Mouse (Mus musculus) neural tube, embryonic 14.5 days (tissue): Measurements from ENCODE around the gene Nxnl1. TPM values are rescaled to one million over a fixed set of nuclear protein-coding genes. Genes with fewer than 3 reads are reported as not detected.
A peak's percentile ranks its signal among the peaks of the same experiment; 100 is the strongest.
"Not testable (repeated sequence)": the region's sequence is repeated elsewhere in the genome, so short reads cannot be mapped to it uniquely, and the experiment has no call there.

Experiments
- ATAC-seq: fragments of 200-750 bp; cut with Nextera tagmentation; 2 replicates; pipeline ENCODE4 v1.8.0; 2017; ENCODE audit warnings: low read depth, mild to moderate bottlenecking, moderate TSS enrichment, moderate library complexity
- H3K27ac ChIP-seq: fragments of 300-500 bp; sonication (generic); 2 replicates; pipeline ENCODE4 v1.5.1; 2014; ENCODE audit warnings: low read depth, mild to moderate bottlenecking, control low read depth, low read length, moderate library complexity, mixed read lengths
- H3K27me3 ChIP-seq: fragments of 300-500 bp; sonication (generic); 2 replicates; pipeline ENCODE4 v1.6.1; 2014; ENCODE audit warnings: low read length; ENCODE audit not compliant: control insufficient read depth, insufficient read depth
- H3K36me3 ChIP-seq: fragments of 300-500 bp; sonication (generic); 2 replicates; pipeline ENCODE4 v1.6.1; 2014; ENCODE audit warnings: low read length, mixed read lengths; ENCODE audit not compliant: control insufficient read depth, insufficient read depth
- H3K4me1 ChIP-seq: fragments of 300-500 bp; sonication (generic); 2 replicates; pipeline ENCODE4 v1.6.1; 2014; ENCODE audit warnings: low read length; ENCODE audit not compliant: control insufficient read depth, insufficient read depth
- H3K4me2 ChIP-seq: fragments of 300-500 bp; sonication (generic); 2 replicates; pipeline ENCODE4 v1.6.1; 2014; ENCODE audit warnings: mild to moderate bottlenecking, low read depth, low read length, control low read depth
- H3K4me3 ChIP-seq: fragments of 300-500 bp; sonication (generic); 2 replicates; pipeline ENCODE4 v1.5.1; 2014; ENCODE audit warnings: low read depth, low read length, control low read depth, mixed read lengths
- H3K9ac ChIP-seq: fragments of 300-500 bp; sonication (generic); replicated peaks from 2 replicates; pipeline ENCODE4 v1.6.1; 2014; ENCODE audit warnings: low read depth, mild to moderate bottlenecking, control low read depth, low read length, mixed read lengths
- H3K9me3 ChIP-seq: fragments of 300-500 bp; sonication (generic); 2 replicates; pipeline ENCODE4 v1.6.1; 2016; ENCODE audit warnings: low read length; ENCODE audit not compliant: control insufficient read depth
- WGBS: fragments of 180-500 bp; shearing (Covaris S2); extraction: QIAGEN DNeasy Blood & Tissue Kit; methylation state at CpG from one replicate; pipeline ENCODE4 v1.1.7; 2014; 5-methylcytosine and 5-hydroxymethylcytosine counted together
- polyA plus RNA-seq: library from polyadenylated mRNA; unstranded; fragments of >200 nt; fragmentation: Nextera tagmentation; extraction: Ambion mirVana; gene quantifications from 2 replicates; pipeline ENCODE4 v1.2.1, GENCODE M21; 2014

Gene Nxnl1
- polyA plus RNA-seq, 1 experiment from 2014 or later, result not detected

DNA sequence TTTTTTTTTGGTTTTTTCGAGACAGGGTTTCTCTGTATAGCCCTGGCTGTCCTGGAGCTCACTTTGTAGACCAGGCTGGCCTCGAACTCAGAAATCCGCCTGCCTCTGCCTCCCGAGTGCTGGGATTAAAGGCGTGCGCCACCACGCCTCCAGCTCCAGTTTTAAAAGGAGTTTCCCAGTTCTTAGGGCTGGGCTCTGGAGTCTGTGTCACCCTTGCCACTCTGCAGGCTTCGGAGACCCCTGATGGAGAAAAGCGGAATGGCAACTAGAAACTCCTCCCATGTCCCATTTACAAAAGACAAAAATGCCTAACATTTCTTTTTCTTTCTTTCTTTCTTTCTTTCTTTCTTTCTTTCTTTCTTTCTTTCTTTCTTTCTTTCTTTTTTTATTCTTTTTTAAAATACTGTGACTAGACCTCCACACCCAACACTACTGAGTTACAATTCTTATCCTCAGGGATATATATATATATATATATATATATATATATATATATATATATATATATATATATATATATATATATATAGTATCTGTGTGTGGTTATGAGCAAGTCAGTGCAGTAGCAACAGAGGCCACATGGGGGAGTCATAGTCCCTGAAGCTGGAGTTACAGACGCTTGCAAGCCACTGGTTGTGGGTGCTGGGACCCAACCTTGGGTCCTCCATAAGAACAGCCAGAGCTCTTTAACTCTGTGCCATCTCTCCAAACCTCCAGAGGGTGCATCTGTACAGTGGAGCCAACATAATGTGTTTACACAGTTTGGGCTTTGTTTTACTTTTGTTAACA, 47.2 kb downstream of the Nxnl1 start:
- H3K9me3 ChIP-seq, H3K4me1 ChIP-seq, H3K4me2 ChIP-seq, H3K9ac ChIP-seq, H3K27ac ChIP-seq, H3K36me3 ChIP-seq, H3K27me3 ChIP-seq, H3K4me3 ChIP-seq: not testable (repeated sequence)
- 33% methylated on average over 9 of the region's 10 CpGs for WGBS
- ATAC-seq, result 0 out of 2 replicates have a peak, but pooled peaks have one; percentile 41

DNA sequence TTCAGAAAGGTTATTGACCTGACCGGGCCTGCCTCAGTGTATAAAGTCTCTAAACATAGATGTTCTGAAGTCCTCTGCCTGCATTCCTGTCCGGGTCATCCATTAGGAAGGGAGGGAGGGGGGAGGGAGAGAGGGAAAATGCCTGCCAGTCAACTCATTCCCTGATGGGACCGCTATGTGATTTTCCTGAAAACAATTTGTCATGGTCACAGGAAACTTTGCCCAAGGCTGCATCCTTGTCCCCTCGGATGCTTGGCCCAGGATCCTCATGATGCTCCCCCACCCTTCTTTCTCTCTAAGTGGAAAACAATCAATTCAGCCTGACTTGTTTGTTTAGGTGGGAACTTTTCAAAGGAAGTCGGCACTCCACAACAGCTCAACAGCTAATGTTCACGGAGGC, 49.6 kb downstream of the Nxnl1 start:
- Histone ChIP-seq H3K4me3 (no peak overlapping the region), H3K27me3 (no peaks in the 10 kb centered on the region), H3K4me1 (no peaks in the 10 kb centered on the region), H3K4me2 (no peak overlapping the region), H3K9me3 (no peaks in the 10 kb centered on the region), H3K9ac (no peak overlapping the region), H3K27ac (no peak overlapping the region), H3K36me3 (no peaks in the 10 kb centered on the region)
- no peak for ATAC-seq
- 15% methylated on average over 6 of the region's 6 CpGs for WGBS

GRCm38 (mm10) chr8:71515043-71515442, 51.4 kb downstream of the Nxnl1 start:
- no peak overlapping the region for H3K27ac ChIP-seq
- no peaks in the 10 kb centered on the region for H3K36me3 ChIP-seq
- WGBS, result 74% methylated on average over 5 of the region's 5 CpGs
- H3K4me3 ChIP-seq, result no peak overlapping the region
- H3K9ac ChIP-seq, result no peak overlapping the region
- H3K4me2 ChIP-seq, result no peak overlapping the region
- no peak for ATAC-seq
- H3K4me1 ChIP-seq, result no peaks in the 10 kb centered on the region
- no peaks in the 10 kb centered on the region for H3K27me3 ChIP-seq
- H3K9me3 ChIP-seq, result no peaks in the 10 kb centered on the region

- Histone ChIP-seq H3K4me3 (no peak overlapping the region), H3K9me3 (no peaks in the 10 kb centered on the region), H3K27ac (no peak overlapping the region), H3K27me3 (peaks cover 7% of the 10 kb centered on the region), H3K4me2 (no peak overlapping the region), H3K4me1 (no peaks in the 10 kb centered on the region), H3K9ac (no peak overlapping the region), H3K36me3 (no peaks in the 10 kb centered on the region)
- no peak for ATAC-seq
- WGBS, result 65% methylated on average over 12 of the region's 15 CpGs
Measured at GRCm38 (mm10) chr8:71513018-71513754, 53.2 kb downstream of the Nxnl1 start.

- WGBS, result 62% methylated on average over 14 of the region's 14 CpGs
- no peak within 1 kb of the TSS for H3K9ac ChIP-seq
- H3K27ac ChIP-seq, result no peak within 1 kb of the TSS
- ATAC-seq, result no peak
- no peaks in the 10 kb centered on the region for H3K4me1 ChIP-seq
- peaks cover 21% of the 10 kb centered on the region for H3K27me3 ChIP-seq
- no peaks in the 10 kb centered on the region for H3K9me3 ChIP-seq
- H3K4me2 ChIP-seq, result no peak within 1 kb of the TSS
- H3K4me3 ChIP-seq, result no peak within 1 kb of the TSS
- no peaks in the 10 kb centered on the region for H3K36me3 ChIP-seq
Measured at GRCm38 (mm10) chr8:71511644-71512043, 54.8 kb downstream of the Nxnl1 start, which contains the start of gene Plvap. TSS of gene Plvap (minus strand) at chr8:71511752.

Other genes with a start within 250 kb of the Nxnl1 start
- gene Use1, start 199.8 kb downstream of the Nxnl1 start, polyA plus RNA-seq, result 115 and 130 TPM in 2 replicates
- gene Ocel1, start 195.3 kb downstream of the Nxnl1 start, polyA plus RNA-seq, result 4.8 and 4.9 TPM in 2 replicates
- 22.3 and 32.8 TPM in 2 replicates for gene Nr2f6, start 184.6 kb downstream of the Nxnl1 start, polyA plus RNA-seq
- 3.2 and 5.0 TPM in 2 replicates for gene Ushbp1, start 170.8 kb downstream of the Nxnl1 start, polyA plus RNA-seq
- gene Babam1, start 169.7 kb downstream of the Nxnl1 start, polyA plus RNA-seq, result 90.9 and 96.5 TPM in 2 replicates
- gene Ankle1, start 160.6 kb downstream of the Nxnl1 start, polyA plus RNA-seq, result 1.9 and 2.7 TPM in 2 replicates
- 101 and 104 TPM in 2 replicates for gene Abhd8, start 102.9 kb downstream of the Nxnl1 start, polyA plus RNA-seq
- 186 and 189 TPM in 2 replicates for gene Mrpl34, start 101.6 kb downstream of the Nxnl1 start, polyA plus RNA-seq
- gene Dda1, start 97.4 kb downstream of the Nxnl1 start, polyA plus RNA-seq, result 236 and 251 TPM in 2 replicates
- 6.9 and 8.4 TPM in 2 replicates for gene Ano8, start 80.6 kb downstream of the Nxnl1 start, polyA plus RNA-seq
- gene Gtpbp3, start 78.5 kb downstream of the Nxnl1 start, polyA plus RNA-seq, result 5.5 and 5.9 TPM in 2 replicates
- gene Plvap, start 54.8 kb downstream of the Nxnl1 start, polyA plus RNA-seq, result 5.4 and 9.8 TPM in 2 replicates
- gene Ccdc194, start 40.9 kb downstream of the Nxnl1 start, polyA plus RNA-seq, result 0.14 TPM in 1 of 2 replicates, not detected in the other
- gene Bst2, start 29.1 kb downstream of the Nxnl1 start, polyA plus RNA-seq, result 0.27 and 6.0 TPM in 2 replicates
- 69.0 and 70.6 TPM in 2 replicates for gene Mvb12a, start 23.7 kb downstream of the Nxnl1 start, polyA plus RNA-seq
- gene Tmem221, start 7.7 kb downstream of the Nxnl1 start, polyA plus RNA-seq, result not detected in 2 replicates
- 61.0 and 70.0 TPM in 2 replicates for gene Slc27a1, start 2.3 kb upstream of the Nxnl1 start, polyA plus RNA-seq
- gene Pgls, start 25.6 kb upstream of the Nxnl1 start, polyA plus RNA-seq, result 239 and 259 TPM in 2 replicates
- 7.5 and 9.3 TPM in 2 replicates for gene Fam129c, start 31.0 kb upstream of the Nxnl1 start, polyA plus RNA-seq
- 71.9 and 78.5 TPM in 2 replicates for gene Colgalt1, start 44.4 kb upstream of the Nxnl1 start, polyA plus RNA-seq
- gene Unc13a, start 105.2 kb upstream of the Nxnl1 start, polyA plus RNA-seq, result 17.8 and 20.6 TPM in 2 replicates
- 2.8 and 4.1 TPM in 2 replicates for gene Jak3, start 109.7 kb upstream of the Nxnl1 start, polyA plus RNA-seq
- gene Insl3, start 122.6 kb upstream of the Nxnl1 start, polyA plus RNA-seq, result 0.55 and 1.0 TPM in 2 replicates
- gene B3gnt3, start 135.2 kb upstream of the Nxnl1 start, polyA plus RNA-seq, result 0.11 and 0.53 TPM in 2 replicates
- gene Fcho1, start 159.1 kb upstream of the Nxnl1 start, polyA plus RNA-seq, result 49.1 and 62.7 TPM in 2 replicates